ENCODE assay signal across 15 mouse cellular contexts in genomic region chr2:31418021-31418420, GRCm38 (mm10).
"Had no signal": no experiment of that assay in that cellular context is flagged by ENCODE, and none has a peak within 500 bp of the region (broad histone marks: within the 10 kb centered on the region; RNA-seq: fewer than 3 reads in every experiment).

No protein-coding gene starts in this region.

- H3K4me2 ChIP-seq: kidney, embryonic 15.5 days; limb, embryonic 13.5 days; liver, embryonic 13.5 days; midbrain, embryonic 13.5 days; stomach, embryonic 15.5 days had no signal

- H3K27me3 ChIP-seq: midbrain, embryonic 13.5 days; stomach, embryonic 15.5 days had no signal

- H3K36me3 ChIP-seq: kidney, embryonic 15.5 days; limb, embryonic 10.5 days; limb, embryonic 13.5 days; liver, embryonic 13.5 days; midbrain, embryonic 13.5 days; stomach, embryonic 15.5 days had no signal

- H3K9me3 ChIP-seq: kidney, embryonic 15.5 days; limb, embryonic 10.5 days; limb, embryonic 13.5 days; liver, embryonic 13.5 days; midbrain, embryonic 13.5 days; stomach, embryonic 15.5 days had no signal

- H3K27ac ChIP-seq: kidney, embryonic 15.5 days; limb, embryonic 10.5 days; limb, embryonic 13.5 days; liver, embryonic 13.5 days; midbrain, embryonic 13.5 days; stomach, embryonic 15.5 days had no signal

- H3K4me1 ChIP-seq: kidney, embryonic 15.5 days; limb, embryonic 13.5 days; liver, embryonic 13.5 days; stomach, embryonic 15.5 days had no signal

- H3K4me3 ChIP-seq: kidney, embryonic 15.5 days; limb, embryonic 10.5 days; limb, embryonic 13.5 days; liver, embryonic 13.5 days; midbrain, embryonic 13.5 days; stomach, embryonic 15.5 days had no signal

- H3K9ac ChIP-seq: kidney, embryonic 15.5 days; limb, embryonic 13.5 days; liver, embryonic 13.5 days; midbrain, embryonic 13.5 days; stomach, embryonic 15.5 days had no signal

- DNase-seq: kidney, adult 8-10 months; kidney, postnatal 14 days; liver; liver, embryonic 13.5 days; lung, adult 2 months; lung, postnatal 14 days; lung, postnatal 4 days; right cerebral cortex, postnatal 25 days; spleen, adult 18-20 months; thymus, postnatal 25 days had no signal
